Mouse (Mus musculus) T-helper 1 cell (primary cell): ENCODE data around the gene Epha10.

ENCODE experiments used
- in situ Hi-C: fragments of 300-600 bp; cut with MboI, MseI; formaldehyde crosslinking; loops from one replicate; pipeline ENCODE4 v1.15.1; 2025; ENCODE audit warnings: high pct_unique_total_duplicates

The Epha10 gene

GRCm38 (mm10) chr4:124964912-124965599 lies 84.4 kb downstream of the Epha10 start:
- in situ Hi-C loops: no loop called here
